Mouse (Mus musculus): ENCODE results near the gene Tdg.

- no peak for TF ChIP-seq EP300 (IDR thresholded peaks at IDR 0.05)
- TF ChIP-seq CTCF (IDR thresholded peaks at IDR 0.05) = no peak
Measured at GRCm38 (mm10) chr10:82681639-82682038, 52.0 kb downstream of the Tdg start.

All from lung, postnatal 0 days (tissue).